Mouse (Mus musculus) adrenal gland, postnatal 4 days (tissue): ENCODE results near the gene Arhgef3. TPM values are rescaled to one million over a fixed set of nuclear protein-coding genes. Genes with fewer than 3 reads are reported as not detected.

Experiments used
- DNase-seq, 2 experiments: peaks; one replicate each; pipeline ENCODE4 v3.0.0; 2021 to 2022; ENCODE audit warnings: low spot score in 2 of 2, mixed read lengths in 2 of 2
- total RNA-seq, 2 experiments: library from RNA; stranded (reverse); gene quantifications; 2 replicates each; pipeline ENCODE4 v1.2.3; 2021

The Arhgef3 gene
- total RNA-seq, 2 experiments from 2014 or later: 55.8 to 56.3 TPM

- DNase-seq: no peak
Observed at GRCm38 (mm10) chr14:27364668-27365257, 250.1 kb downstream of the Arhgef3 start.

- DNase-seq: no peak
Observed at GRCm38 (mm10) chr14:27367117-27367711, 252.5 kb downstream of the Arhgef3 start.

- no peak for DNase-seq
Observed at GRCm38 (mm10) chr14:27368619-27369018, 253.9 kb downstream of the Arhgef3 start.

GRCm38 (mm10) chr14:27369503-27369902 is 254.8 kb downstream of the Arhgef3 start:
- DNase-seq: no peak

DNA sequence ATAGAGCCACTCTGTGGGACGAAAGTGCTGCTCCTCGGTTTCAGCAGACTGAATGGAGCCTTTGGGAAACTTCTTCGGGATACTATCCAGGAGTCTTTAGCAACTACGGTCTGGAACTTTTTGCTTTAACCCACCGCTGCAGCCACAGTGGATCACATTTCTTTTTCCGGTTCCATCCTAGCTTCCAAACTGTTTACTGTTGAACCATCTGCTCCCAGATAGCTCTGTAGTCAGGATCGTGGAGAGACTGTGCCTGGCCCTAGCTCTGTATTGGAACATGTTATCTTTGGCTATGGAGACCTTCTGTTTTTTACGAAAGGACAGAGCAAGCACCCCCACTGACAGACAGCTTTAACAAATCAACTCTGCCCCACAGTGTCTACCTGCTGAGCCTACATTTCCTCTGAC is 257.0 kb downstream of the Arhgef3 start:
- DNase-seq: no peak

- DNase-seq: no peak
Observed at GRCm38 (mm10) chr14:27373498-27373897, 258.8 kb downstream of the Arhgef3 start.

- DNase-seq: no peak
Observed at GRCm38 (mm10) chr14:27376115-27376648, 261.5 kb downstream of the Arhgef3 start.

GRCm38 (mm10) chr14:27378669-27379068 is 264.0 kb downstream of the Arhgef3 start:
- DNase-seq: no peak

- no peak for DNase-seq
Observed at GRCm38 (mm10) chr14:27379404-27379803, 264.7 kb downstream of the Arhgef3 start.

GRCm38 (mm10) chr14:27381459-27381858 is 266.8 kb downstream of the Arhgef3 start:
- no peak for DNase-seq

- DNase-seq: no peak
Observed at GRCm38 (mm10) chr14:27383321-27383830, 268.7 kb downstream of the Arhgef3 start.

GRCm38 (mm10) chr14:27384143-27384542 is 269.4 kb downstream of the Arhgef3 start:
- no peak for DNase-seq

DNA sequence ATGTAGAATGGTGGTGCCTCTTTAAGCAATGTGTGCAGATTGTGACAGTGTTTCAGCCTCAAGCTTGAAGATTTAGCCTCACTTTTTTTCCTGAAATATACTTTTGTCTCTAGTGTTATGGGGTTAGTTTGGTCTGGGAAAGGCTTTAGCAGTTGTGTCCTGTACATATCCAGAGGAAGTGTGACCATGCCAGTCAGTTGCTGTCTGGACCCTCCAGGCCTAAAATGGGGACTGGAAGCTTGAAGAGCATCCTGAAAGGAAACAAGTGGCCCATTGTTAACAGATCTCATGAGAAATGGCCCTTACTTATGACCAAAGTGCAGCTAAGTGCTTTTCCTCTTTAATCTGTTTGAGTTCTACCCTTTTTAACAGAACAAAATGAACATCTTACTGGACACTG is 273.9 kb downstream of the Arhgef3 start:
- DNase-seq: no peak

GRCm38 (mm10) chr14:27389722-27390121 is 275.0 kb downstream of the Arhgef3 start:
- no peak for DNase-seq

GRCm38 (mm10) chr14:27390663-27391062 is 276.0 kb downstream of the Arhgef3 start:
- DNase-seq: no peak

DNA sequence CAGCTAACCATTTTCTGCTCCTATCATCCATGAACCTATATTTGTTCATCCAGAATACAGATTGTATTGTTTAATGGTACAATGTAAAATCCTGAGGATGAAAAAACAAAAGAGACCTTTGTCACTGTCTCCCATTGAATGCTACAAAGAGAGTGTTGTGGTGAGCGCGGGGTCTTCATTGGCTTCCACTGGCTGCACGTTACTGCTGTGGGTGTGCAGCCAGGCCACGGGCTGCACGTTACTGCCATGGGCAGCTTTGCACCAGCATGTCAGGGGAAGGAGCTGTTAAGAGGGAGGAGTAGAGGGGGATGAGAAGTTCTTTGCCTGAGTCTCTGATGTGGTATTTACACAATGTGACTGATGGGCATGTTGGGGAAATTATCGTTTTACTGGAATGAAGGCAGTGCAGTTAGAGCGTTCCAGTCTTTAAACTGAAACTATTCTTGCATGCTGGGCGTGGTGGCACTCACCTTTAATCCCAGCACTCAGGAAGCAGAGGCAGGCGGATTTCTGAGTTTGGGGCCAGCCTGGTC is 277.1 kb downstream of the Arhgef3 start:
- no peak for DNase-seq

GRCm38 (mm10) chr14:27392660-27393059 is 278.0 kb downstream of the Arhgef3 start:
- no peak for DNase-seq

- no peak for DNase-seq
Observed at GRCm38 (mm10) chr14:27393806-27394205, 279.1 kb downstream of the Arhgef3 start.

- DNase-seq: no peak
Observed at GRCm38 (mm10) chr14:27396424-27396823, 281.7 kb downstream of the Arhgef3 start.

DNA sequence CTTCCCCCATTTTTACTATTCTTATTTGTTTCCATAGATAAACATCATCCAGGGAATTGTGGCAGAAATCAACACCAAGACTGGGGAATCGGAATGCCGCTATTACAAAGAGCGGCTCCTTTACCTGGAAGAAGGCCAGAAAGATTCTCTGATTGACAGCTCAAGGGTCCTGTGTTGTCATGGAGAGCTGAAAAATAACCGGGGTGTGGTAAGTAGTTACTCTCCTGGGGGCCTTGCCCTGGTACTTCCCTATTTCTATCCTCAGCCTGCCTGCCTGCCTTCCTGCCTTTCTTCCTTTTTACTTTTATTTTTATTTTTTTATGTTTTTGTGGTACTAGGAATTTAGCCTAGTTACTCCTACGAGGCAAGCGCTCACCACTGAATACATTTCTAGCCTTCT is 282.8 kb downstream of the Arhgef3 start:
- no peak for DNase-seq

DNA sequence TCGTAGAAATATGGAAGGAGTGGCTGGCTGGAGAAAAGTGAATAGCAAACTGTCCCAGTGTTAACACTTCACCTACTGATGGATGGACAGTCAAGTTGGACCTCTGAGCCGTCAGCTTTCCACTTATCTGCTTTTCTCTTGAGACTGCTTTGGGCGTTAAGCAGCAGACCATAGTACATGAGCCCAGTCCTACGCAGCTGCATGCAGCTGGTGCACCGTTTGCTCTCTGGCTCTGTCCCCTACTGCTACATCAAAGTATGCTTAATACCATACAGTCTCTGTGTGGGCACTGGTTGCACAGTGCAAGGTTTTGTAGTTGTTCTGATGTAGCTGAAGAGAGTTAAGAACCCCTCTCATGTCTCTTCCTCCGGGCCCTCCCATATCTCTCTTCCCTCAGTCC is 285.8 kb downstream of the Arhgef3 start:
- no peak for DNase-seq

- DNase-seq: no peak
Observed at GRCm38 (mm10) chr14:27401717-27402278, 287.1 kb downstream of the Arhgef3 start.
